Mouse (Mus musculus): ENCODE measurements at regions not wholly inside any gene's neighbourhood (a gene's known extent, or its start where the extent isn't known, plus 50 kb on each side); places are given as distances from the start of the nearest gene placed in this dataset.

DNA sequence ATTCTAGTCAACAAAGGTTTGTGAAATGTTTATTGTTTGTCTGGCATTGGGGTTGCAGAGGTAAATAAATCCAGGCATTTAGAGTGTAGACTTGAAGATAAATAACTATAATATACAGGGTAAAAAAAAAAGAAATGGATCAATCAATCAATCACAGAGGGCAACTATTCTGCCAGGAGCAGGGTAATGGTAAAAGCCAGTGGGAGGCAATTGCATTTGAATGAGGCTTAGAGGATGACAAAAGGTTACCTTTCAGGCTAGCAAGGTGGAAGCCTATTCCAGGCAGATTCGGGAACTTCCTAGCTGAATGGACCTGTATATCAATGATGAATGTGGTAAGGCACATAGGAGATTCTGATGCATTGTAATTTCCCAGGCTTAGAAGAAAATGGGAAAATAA, 557.6 kb downstream of the Cdk5rap2 start:
- no peak for TF ChIP-seq POLR2A (IDR thresholded peaks at IDR 0.05; ENCODE audit: borderline replicate concordance, extremely low read depth, low read depth, low read length)
- TF ChIP-seq CTCF (IDR thresholded peaks at IDR 0.05; ENCODE audit: insufficient read depth, low read length), result no peak

Measured in lung, adult 2 months (tissue).